Mouse (Mus musculus) adipose tissue, adult 10 weeks (tissue): ENCODE data around the gene 6720489N17Rik. TPM values are rescaled to one million over a fixed set of nuclear protein-coding genes. Genes with fewer than 3 reads are reported as not detected.

Experiments
- polyA plus RNA-seq: library from polyadenylated mRNA; stranded (reverse); fragments of 350-450 nt; fragmentation: Illumina TruSeq; extraction: RNeasy Lipid Tissue Mini Kit (QIAGEN cat#74804); gene quantifications from one replicate; pipeline ENCODE4 v1.2.3, GENCODE M21; 2014; ENCODE audit warnings: low read depth, low replicate concordance

The 6720489N17Rik gene
- 1.2 TPM for polyA plus RNA-seq

DNA sequence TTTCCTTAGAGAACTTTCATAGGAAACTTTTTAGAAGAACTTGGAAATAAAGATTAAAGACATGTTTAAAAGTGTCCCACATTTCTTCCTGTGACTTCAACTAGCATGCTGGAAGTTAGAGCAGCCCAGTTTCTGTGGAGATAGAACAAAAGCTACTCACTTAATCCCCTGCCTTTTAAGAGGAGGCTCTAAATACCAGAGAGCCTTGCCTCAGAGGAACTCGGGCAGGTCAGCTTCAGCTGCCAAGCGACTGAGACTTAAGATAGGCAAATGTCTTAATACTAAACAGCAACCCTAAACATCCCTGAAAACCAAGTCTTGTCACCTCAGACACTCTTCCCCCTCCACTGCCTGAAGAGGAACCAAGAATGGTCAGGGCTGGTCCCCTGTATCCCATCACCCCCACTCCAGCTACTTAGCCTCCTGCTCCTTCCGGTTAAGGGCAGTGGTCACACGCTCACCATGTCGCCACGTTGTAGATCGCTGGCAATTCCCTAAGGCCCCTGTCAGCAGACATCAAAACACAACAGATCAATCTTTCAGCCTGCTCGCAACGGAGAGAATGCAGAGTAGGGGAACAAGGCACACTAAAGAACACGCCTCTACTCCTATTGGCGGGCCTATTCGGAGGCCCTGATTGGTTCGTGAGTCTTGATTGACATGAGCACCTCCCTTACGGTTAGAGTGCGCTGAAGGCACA lies at the start of gene 6720489N17Rik:
6720489N17Rik (minus strand) TSS at position 606 of the 700 bp plus-strand sequence.

DNA sequence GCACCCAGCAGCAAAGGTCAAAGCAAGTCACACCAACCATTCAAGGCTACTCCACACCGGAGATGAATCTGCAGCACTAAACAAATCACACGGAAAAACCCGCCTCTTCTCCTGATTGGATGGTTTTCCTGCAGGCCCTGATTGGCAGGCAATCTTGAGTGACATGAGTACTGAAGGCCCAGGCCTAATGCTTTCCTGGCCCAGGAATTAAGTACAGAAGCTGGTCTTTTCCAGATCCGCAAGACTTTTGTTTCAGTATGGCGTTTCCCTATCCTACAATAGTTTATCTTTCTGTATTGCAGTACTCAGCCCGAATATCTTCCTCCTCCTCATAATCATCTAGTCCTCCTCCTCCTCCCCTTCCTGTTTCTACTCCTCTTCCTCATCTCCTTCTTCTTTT lies 52.9 kb downstream of the 6720489N17Rik start, which contains the start of gene Zfp934:
Zfp934 (minus strand) TSS at position 101 of the 400 bp plus-strand sequence.

DNA sequence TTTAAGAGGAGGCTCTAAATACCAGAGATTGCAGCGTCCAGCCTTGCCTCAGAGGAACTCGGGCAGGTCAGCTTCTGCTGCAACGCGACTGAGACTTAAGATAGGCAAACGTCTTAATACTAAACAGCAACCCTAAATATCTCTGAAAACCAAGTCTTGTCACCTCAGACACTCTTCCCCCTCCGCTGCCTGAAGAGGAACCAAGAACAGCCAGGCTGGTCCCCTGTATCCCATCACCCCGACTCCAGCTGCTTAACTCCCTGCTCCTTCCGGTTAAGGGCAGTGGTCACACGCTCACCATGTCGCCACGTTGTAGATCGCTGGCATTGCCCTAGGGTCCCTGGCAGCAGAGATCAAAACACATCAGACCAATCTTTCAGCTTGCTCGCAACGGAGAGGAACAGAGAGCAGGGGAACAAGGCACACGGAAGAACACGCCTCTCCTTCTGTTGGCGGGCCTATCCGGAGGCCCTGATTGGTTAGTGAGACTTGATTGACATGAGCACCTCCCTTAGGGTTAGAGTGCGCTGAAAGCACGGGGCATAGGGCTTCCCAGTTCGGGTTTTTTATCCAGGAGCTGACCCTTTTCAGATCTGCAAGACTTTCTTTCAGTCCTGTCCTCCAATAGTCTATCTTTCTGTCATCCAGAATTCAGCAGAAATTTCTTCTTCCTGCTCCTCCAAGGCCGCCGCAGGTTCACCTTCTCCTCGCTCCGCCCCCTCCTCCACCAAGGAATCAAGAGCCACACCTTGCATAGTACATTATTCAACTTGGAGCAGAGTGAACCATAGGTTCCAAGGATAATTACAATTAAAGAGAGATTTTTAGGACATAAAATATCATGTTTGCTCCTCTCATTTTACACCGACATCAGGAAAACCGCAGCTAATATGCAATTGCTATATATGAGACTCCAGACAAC lies 65.5 kb downstream of the 6720489N17Rik start, which contains the start of gene Zfp935:
Zfp935 (minus strand) TSS at position 323 of the 922 bp plus-strand sequence.

Other genes starting within 250 kb of the 6720489N17Rik start
- gene Gm3604, start 241.0 kb downstream of the 6720489N17Rik start, polyA plus RNA-seq = 2.8 TPM
- gene Gm49359, start 157.3 kb downstream of the 6720489N17Rik start, polyA plus RNA-seq = 8.7 TPM
- gene Zfp935, start 65.7 kb downstream of the 6720489N17Rik start, polyA plus RNA-seq = not detected
- 7.6 TPM for gene Zfp934, start 53.0 kb downstream of the 6720489N17Rik start, polyA plus RNA-seq
- gene Platr25, start 136.5 kb upstream of the 6720489N17Rik start, polyA plus RNA-seq = 6.6 TPM
- gene Gm5141, start 161.6 kb upstream of the 6720489N17Rik start, polyA plus RNA-seq = 1.2 TPM
- gene Fbp2, start 234.2 kb upstream of the 6720489N17Rik start, polyA plus RNA-seq = 5.5 TPM